Mouse (Mus musculus): ENCODE data around the gene Uap1l1. TPM values are rescaled to one million over a fixed set of nuclear protein-coding genes. Genes with fewer than 3 reads are reported as not detected.

Uap1l1 gene
- polyA plus RNA-seq, 1 experiment from 2014 or later, result 17.6 TPM

- Histone ChIP-seq H3K9ac (ENCODE audit: low read length) (no peak overlapping the region), H3K27me3 (ENCODE audit: control insufficient read depth, insufficient read depth, low read length) (no peaks in the 10 kb centered on the region), H3K4me3 (ENCODE audit: control insufficient read depth in 1 of 2, insufficient read depth in 1 of 2, low read depth in 1 of 2, low read length in 2 of 2) (no peak overlapping the region), H3K9me3 (ENCODE audit: control insufficient read depth, low read length) (no peaks in the 10 kb centered on the region), H3K4me2 (ENCODE audit: low read length) (no peak overlapping the region), H3K27ac (replicated peaks in 1 of 2; ENCODE audit: control insufficient read depth in 1 of 2, insufficient read depth in 1 of 2, low read depth in 2 of 2, low read length in 2 of 2) (no peak overlapping the region), H3K36me3 (ENCODE audit: control insufficient read depth, insufficient read depth, low read length) (0 out of 2 replicates have a peak, but pooled peaks cover under 1% of the 10 kb centered on the region), H3K4me1 (ENCODE audit: control insufficient read depth in 2 of 2, insufficient read depth in 2 of 2, low read length in 2 of 2) (peaks cover 2 to 12% of the 10 kb centered on the region in 2 experiments; a peak in 3 of 4 replicates)
- no peak for ATAC-seq (ENCODE audit: insufficient number of reproducible peaks, insufficient read depth, low FRiP score, low read depth)
- 34% methylated on average over 7 of the region's 7 CpGs for WGBS
These were observed 37.0 kb downstream of the Uap1l1 start for GRCm38 (mm10) chr2:25328440-25328839.

GRCm38 (mm10) chr2:25326036-25326435, 39.4 kb downstream of the Uap1l1 start:
- H3K4me3 ChIP-seq (ENCODE audit: control insufficient read depth in 1 of 2, insufficient read depth in 1 of 2, low read depth in 1 of 2, low read length in 2 of 2), result no peak overlapping the region
- no peak overlapping the region for H3K27ac ChIP-seq (replicated peaks in 1 of 2; ENCODE audit: control insufficient read depth in 1 of 2, insufficient read depth in 1 of 2, low read depth in 2 of 2, low read length in 2 of 2)
- no peaks in the 10 kb centered on the region for H3K36me3 ChIP-seq (ENCODE audit: control insufficient read depth, insufficient read depth, low read length)
- H3K4me2 ChIP-seq (ENCODE audit: low read length), result no peak overlapping the region
- no peak overlapping the region for H3K9ac ChIP-seq (ENCODE audit: low read length)
- no peak for ATAC-seq (ENCODE audit: insufficient number of reproducible peaks, insufficient read depth, low FRiP score, low read depth)
- 0 out of 2 replicates have a peak, but pooled peaks cover 1% of the 10 kb centered on the region for H3K27me3 ChIP-seq (ENCODE audit: control insufficient read depth, insufficient read depth, low read length)
- peaks cover 0 to under 1% of the 10 kb centered on the region in 2 experiments; a peak in 1 of 4 replicates for H3K4me1 ChIP-seq (ENCODE audit: control insufficient read depth in 2 of 2, insufficient read depth in 2 of 2, low read length in 2 of 2)
- WGBS, result 64% methylated on average over 2 of the region's 2 CpGs
- no peaks in the 10 kb centered on the region for H3K9me3 ChIP-seq (ENCODE audit: control insufficient read depth, low read length)

GRCm38 (mm10) chr2:25320084-25320483, 45.4 kb downstream of the Uap1l1 start:
- no peak overlapping the region for H3K27ac ChIP-seq (replicated peaks in 1 of 2; ENCODE audit: control insufficient read depth in 1 of 2, insufficient read depth in 1 of 2, low read depth in 2 of 2, low read length in 2 of 2)
- WGBS, result 28% methylated on average over 2 of the region's 2 CpGs
- ATAC-seq (ENCODE audit: insufficient number of reproducible peaks, insufficient read depth, low FRiP score, low read depth), result no peak
- no peak overlapping the region for H3K9ac ChIP-seq (ENCODE audit: low read length)
- H3K9me3 ChIP-seq (ENCODE audit: control insufficient read depth, low read length), result no peaks in the 10 kb centered on the region
- no peak overlapping the region for H3K4me3 ChIP-seq (ENCODE audit: control insufficient read depth in 1 of 2, insufficient read depth in 1 of 2, low read depth in 1 of 2, low read length in 2 of 2)
- peaks cover 51% of the 10 kb centered on the region for H3K27me3 ChIP-seq (ENCODE audit: control insufficient read depth, insufficient read depth, low read length)
- no peaks in the 10 kb centered on the region for H3K36me3 ChIP-seq (ENCODE audit: control insufficient read depth, insufficient read depth, low read length)
- peaks cover 5 to 6% of the 10 kb centered on the region in 2 experiments; a peak in 3 of 4 replicates for H3K4me1 ChIP-seq (ENCODE audit: control insufficient read depth in 2 of 2, insufficient read depth in 2 of 2, low read length in 2 of 2)
- no peak overlapping the region for H3K4me2 ChIP-seq (ENCODE audit: low read length)

- peaks cover 51% of the 10 kb centered on the region for H3K27me3 ChIP-seq (ENCODE audit: control insufficient read depth, insufficient read depth, low read length)
- H3K4me2 ChIP-seq (ENCODE audit: low read length), result peak within 1 kb of the TSS; percentile 62
- no peak within 1 kb of the TSS for H3K9ac ChIP-seq (ENCODE audit: low read length)
- peaks cover 5 to 6% of the 10 kb centered on the region in 2 experiments; a peak in 3 of 4 replicates for H3K4me1 ChIP-seq (ENCODE audit: control insufficient read depth in 2 of 2, insufficient read depth in 2 of 2, low read length in 2 of 2)
- WGBS, result 9% methylated on average over 58 of the region's 58 CpGs
- peak within 1 kb of the TSS; percentile 23 to 29; a peak in 3 of 4 replicates for H3K4me3 ChIP-seq (ENCODE audit: control insufficient read depth in 1 of 2, insufficient read depth in 1 of 2, low read depth in 1 of 2, low read length in 2 of 2)
- no peak for ATAC-seq (ENCODE audit: insufficient number of reproducible peaks, insufficient read depth, low FRiP score, low read depth)
- H3K36me3 ChIP-seq (ENCODE audit: control insufficient read depth, insufficient read depth, low read length), result no peaks in the 10 kb centered on the region
- no peak within 1 kb of the TSS for H3K27ac ChIP-seq (replicated peaks in 1 of 2; ENCODE audit: control insufficient read depth in 1 of 2, insufficient read depth in 1 of 2, low read depth in 2 of 2, low read length in 2 of 2)
- no peaks in the 10 kb centered on the region for H3K9me3 ChIP-seq (ENCODE audit: control insufficient read depth, low read length)
These were observed 46.3 kb downstream of the Uap1l1 start, which contains the start of gene Grin1 for GRCm38 (mm10) chr2:25318971-25319773. Gene Grin1, minus strand, starts transcription at chr2:25319187.

GRCm38 (mm10) chr2:25318119-25318966, 47.1 kb downstream of the Uap1l1 start:
- Histone ChIP-seq H3K27ac (replicated peaks in 1 of 2; ENCODE audit: control insufficient read depth in 1 of 2, insufficient read depth in 1 of 2, low read depth in 2 of 2, low read length in 2 of 2) (no peak overlapping the region), H3K36me3 (ENCODE audit: control insufficient read depth, insufficient read depth, low read length) (no peaks in the 10 kb centered on the region), H3K4me3 (ENCODE audit: control insufficient read depth in 1 of 2, insufficient read depth in 1 of 2, low read depth in 1 of 2, low read length in 2 of 2) (peak overlapping the region; percentile 23 to 29; a peak in 3 of 4 replicates), H3K9me3 (ENCODE audit: control insufficient read depth, low read length) (no peaks in the 10 kb centered on the region), H3K4me1 (ENCODE audit: control insufficient read depth in 2 of 2, insufficient read depth in 2 of 2, low read length in 2 of 2) (peaks cover 5 to 6% of the 10 kb centered on the region in 2 experiments; a peak in 3 of 4 replicates), H3K4me2 (ENCODE audit: low read length) (peak overlapping the region; percentile 62), H3K9ac (ENCODE audit: low read length) (no peak overlapping the region), H3K27me3 (ENCODE audit: control insufficient read depth, insufficient read depth, low read length) (peaks cover 58% of the 10 kb centered on the region)
- ATAC-seq (ENCODE audit: insufficient number of reproducible peaks, insufficient read depth, low FRiP score, low read depth), result no peak
- WGBS, result 7% methylated on average over 31 of the region's 31 CpGs

- H3K9ac ChIP-seq (ENCODE audit: low read length), result no peak overlapping the region
- WGBS, result 6% methylated on average over 11 of the region's 11 CpGs
- H3K27me3 ChIP-seq (ENCODE audit: control insufficient read depth, insufficient read depth, low read length), result peaks cover 80% of the 10 kb centered on the region
- H3K36me3 ChIP-seq (ENCODE audit: control insufficient read depth, insufficient read depth, low read length), result no peaks in the 10 kb centered on the region
- no peak for ATAC-seq (ENCODE audit: insufficient number of reproducible peaks, insufficient read depth, low FRiP score, low read depth)
- no peak overlapping the region for H3K27ac ChIP-seq (replicated peaks in 1 of 2; ENCODE audit: control insufficient read depth in 1 of 2, insufficient read depth in 1 of 2, low read depth in 2 of 2, low read length in 2 of 2)
- H3K9me3 ChIP-seq (ENCODE audit: control insufficient read depth, low read length), result no peaks in the 10 kb centered on the region
- no peak overlapping the region for H3K4me2 ChIP-seq (ENCODE audit: low read length)
- no peaks in the 10 kb centered on the region for H3K4me1 ChIP-seq (ENCODE audit: control insufficient read depth in 2 of 2, insufficient read depth in 2 of 2, low read length in 2 of 2)
- no peak overlapping the region for H3K4me3 ChIP-seq (ENCODE audit: control insufficient read depth in 1 of 2, insufficient read depth in 1 of 2, low read depth in 1 of 2, low read length in 2 of 2)
These were observed 54.0 kb downstream of the Uap1l1 start for GRCm38 (mm10) chr2:25311491-25311891.

- Histone ChIP-seq H3K4me2 (ENCODE audit: low read length) (no peak overlapping the region), H3K4me3 (ENCODE audit: control insufficient read depth in 1 of 2, insufficient read depth in 1 of 2, low read depth in 1 of 2, low read length in 2 of 2) (no peak overlapping the region), H3K4me1 (ENCODE audit: control insufficient read depth in 2 of 2, insufficient read depth in 2 of 2, low read length in 2 of 2) (no peaks in the 10 kb centered on the region), H3K36me3 (ENCODE audit: control insufficient read depth, insufficient read depth, low read length) (no peaks in the 10 kb centered on the region), H3K27me3 (ENCODE audit: control insufficient read depth, insufficient read depth, low read length) (peaks cover 80% of the 10 kb centered on the region), H3K9me3 (ENCODE audit: control insufficient read depth, low read length) (no peaks in the 10 kb centered on the region), H3K9ac (ENCODE audit: low read length) (no peak overlapping the region), H3K27ac (replicated peaks in 1 of 2; ENCODE audit: control insufficient read depth in 1 of 2, insufficient read depth in 1 of 2, low read depth in 2 of 2, low read length in 2 of 2) (no peak overlapping the region)
- no peak for ATAC-seq (ENCODE audit: insufficient number of reproducible peaks, insufficient read depth, low FRiP score, low read depth)
- 1% methylated on average over 21 of the region's 22 CpGs for WGBS
These were observed 54.5 kb downstream of the Uap1l1 start for GRCm38 (mm10) chr2:25310969-25311368.

All from heart, embryonic 14.5 days (tissue).